Mouse (Mus musculus) stomach, postnatal 0 days (tissue): ENCODE data around the gene Sgms1.

Experiments used
- CTCF ChIP-seq: IDR thresholded peaks from 2 replicates; pipeline ENCODE4 v1.5.1; 2016; ENCODE audit warnings: antibody characterized with exemption, low read depth, mild to moderate bottlenecking, moderate library complexity
- EP300 ChIP-seq: optimal IDR thresholded peaks from 2 replicates; pipeline ENCODE3; 2016; ENCODE audit warnings: antibody characterized with exemption

DNA sequence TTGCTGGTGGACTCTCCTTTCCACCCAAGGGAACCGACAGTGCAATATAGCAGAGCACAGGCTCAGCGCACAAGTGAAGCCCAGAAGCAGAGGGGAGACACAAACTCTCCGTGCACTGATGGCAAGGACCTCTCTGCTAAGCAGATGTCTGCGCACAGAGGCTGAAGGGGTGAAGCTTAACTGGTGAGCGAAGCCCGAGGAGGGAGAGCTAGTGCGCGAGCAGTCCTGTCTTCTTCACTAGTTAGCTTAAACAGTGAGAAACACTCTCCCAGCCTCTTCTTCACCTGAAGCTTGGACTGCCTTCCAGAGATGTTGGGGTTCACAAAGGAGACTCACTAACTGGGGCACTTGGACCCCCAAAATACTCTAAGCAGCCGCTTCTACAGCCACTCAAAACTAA is 36.1 kb downstream of the Sgms1 start:
- no peak for TF ChIP-seq CTCF
- TF ChIP-seq EP300, result no peak
